Mouse (Mus musculus): ENCODE data around the gene Gm42674. TPM values are rescaled to one million over a fixed set of nuclear protein-coding genes. Genes with fewer than 3 reads are reported as not detected.

Gm42674 gene
- polyA plus RNA-seq, 1 experiment from 2014 or later = not detected

DNA sequence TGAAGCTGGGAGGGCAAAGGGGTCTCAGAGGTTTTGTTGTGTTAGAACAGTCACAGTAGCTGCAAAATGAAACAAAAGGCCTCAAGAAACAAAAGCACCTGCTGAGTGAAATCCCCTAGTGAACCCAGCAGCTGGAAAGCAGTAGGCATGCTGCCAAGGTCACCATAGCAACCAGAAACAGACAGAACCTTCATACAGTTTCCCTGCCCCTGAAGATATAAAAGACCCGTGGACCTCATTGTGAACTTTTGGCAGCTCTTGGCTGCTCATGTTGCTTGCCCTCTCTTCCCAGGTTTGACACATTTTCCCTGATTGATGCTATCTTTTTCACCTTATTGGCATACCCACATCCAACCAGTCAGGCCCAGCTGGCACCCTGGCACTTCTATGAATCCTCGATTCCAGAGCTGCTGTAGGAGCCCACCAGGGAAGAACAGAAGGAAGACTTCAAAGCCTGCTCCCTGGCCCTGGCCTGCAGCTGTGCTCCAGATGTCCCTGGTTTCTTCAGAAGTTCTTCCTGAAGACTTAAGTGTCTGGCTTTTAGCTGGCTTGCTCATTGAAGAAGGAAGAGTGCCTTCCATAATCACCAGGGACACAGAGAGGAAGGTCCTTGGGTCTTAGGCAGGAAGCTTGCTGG lies 21.8 kb downstream of the Gm42674 start:
- Histone ChIP-seq H3K27me3 (ENCODE audit: control insufficient read depth, insufficient read depth, low read length) (no peaks in the 10 kb centered on the region), H3K27ac (ENCODE audit: low read depth, low read length) (no peak overlapping the region), H3K9me3 (ENCODE audit: control insufficient read depth, low read length) (no peaks in the 10 kb centered on the region), H3K4me3 (ENCODE audit: low read depth, low read length) (no peak overlapping the region), H3K4me2 (ENCODE audit: low read depth, low read length) (no peak overlapping the region), H3K36me3 (ENCODE audit: control insufficient read depth, insufficient read depth, low read length) (no peaks in the 10 kb centered on the region), H3K9ac (replicated peaks; ENCODE audit: low read depth, low read length) (no peak overlapping the region), H3K4me1 (ENCODE audit: control insufficient read depth, insufficient read depth, low read length) (peaks cover 8% of the 10 kb centered on the region; the same call in 1 of the 2 replicates)
- 10% methylated on average over 2 of the region's 2 CpGs for WGBS
- ATAC-seq (ENCODE audit: low read depth) = peak; percentile 66

DNA sequence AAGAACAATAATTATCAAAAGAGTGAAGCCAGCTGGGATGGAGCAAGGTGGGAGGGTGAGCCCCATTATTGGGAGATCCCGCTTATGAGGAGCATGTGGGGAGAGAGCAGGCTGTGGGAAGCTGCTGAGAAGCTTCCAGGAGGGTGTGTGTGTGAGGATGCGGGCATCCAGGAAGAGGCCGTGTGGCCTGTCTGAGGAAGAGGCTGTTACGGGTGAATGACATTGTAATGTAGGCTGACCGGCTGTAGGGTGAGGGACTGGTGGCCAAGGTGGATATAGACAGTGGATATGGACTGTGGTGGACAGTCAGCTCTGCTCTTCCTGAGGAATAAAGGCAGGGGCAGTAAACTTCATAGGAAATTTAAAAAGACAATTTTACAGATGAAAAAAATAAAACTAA lies 23.8 kb downstream of the Gm42674 start:
- no peak for ATAC-seq (ENCODE audit: low read depth)
- no peaks in the 10 kb centered on the region for H3K9me3 ChIP-seq (ENCODE audit: control insufficient read depth, low read length)
- H3K4me2 ChIP-seq (ENCODE audit: low read depth, low read length) = no peak overlapping the region
- no peaks in the 10 kb centered on the region for H3K36me3 ChIP-seq (ENCODE audit: control insufficient read depth, insufficient read depth, low read length)
- H3K27ac ChIP-seq (ENCODE audit: low read depth, low read length) = no peak overlapping the region
- peaks cover 8% of the 10 kb centered on the region; the same call in 1 of the 2 replicates for H3K4me1 ChIP-seq (ENCODE audit: control insufficient read depth, insufficient read depth, low read length)
- H3K4me3 ChIP-seq (ENCODE audit: low read depth, low read length) = no peak overlapping the region
- H3K9ac ChIP-seq (replicated peaks; ENCODE audit: low read depth, low read length) = no peak overlapping the region
- WGBS = 77% methylated on average over 5 of the region's 5 CpGs
- no peaks in the 10 kb centered on the region for H3K27me3 ChIP-seq (ENCODE audit: control insufficient read depth, insufficient read depth, low read length)

GRCm38 (mm10) chr3:90626266-90627021 lies 24.7 kb downstream of the Gm42674 start:
- Histone ChIP-seq H3K27ac (ENCODE audit: low read depth, low read length) (no peak overlapping the region), H3K9me3 (ENCODE audit: control insufficient read depth, low read length) (no peaks in the 10 kb centered on the region), H3K4me2 (ENCODE audit: low read depth, low read length) (no peak overlapping the region), H3K9ac (replicated peaks; ENCODE audit: low read depth, low read length) (no peak overlapping the region), H3K27me3 (ENCODE audit: control insufficient read depth, insufficient read depth, low read length) (no peaks in the 10 kb centered on the region), H3K4me3 (ENCODE audit: low read depth, low read length) (no peak overlapping the region), H3K36me3 (ENCODE audit: control insufficient read depth, insufficient read depth, low read length) (no peaks in the 10 kb centered on the region), H3K4me1 (ENCODE audit: control insufficient read depth, insufficient read depth, low read length) (peaks cover 8% of the 10 kb centered on the region; the same call in 1 of the 2 replicates)
- ATAC-seq (ENCODE audit: low read depth) = no peak
- WGBS = 88% methylated on average over 9 of the region's 9 CpGs

DNA sequence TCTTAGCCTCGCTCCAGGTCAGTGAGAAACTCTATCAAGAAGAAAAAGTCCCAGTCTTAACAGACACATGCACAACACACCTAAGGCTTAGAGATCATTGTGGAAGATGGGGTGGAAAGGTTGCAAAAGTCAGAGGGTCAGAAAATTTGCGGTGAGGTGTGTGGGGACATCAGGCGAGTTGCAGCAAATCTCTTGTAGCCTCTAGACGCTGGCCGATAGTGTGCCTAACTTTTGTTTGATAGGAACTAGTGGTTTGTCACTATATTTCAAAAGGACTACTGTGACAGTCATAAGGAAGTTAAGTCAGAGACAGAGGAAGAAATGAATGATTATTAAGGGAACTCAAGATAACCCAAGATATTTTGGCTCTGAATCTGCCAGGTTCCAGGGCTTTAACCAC lies 25.7 kb downstream of the Gm42674 start:
- H3K4me3 ChIP-seq (ENCODE audit: low read depth, low read length) = no peak overlapping the region
- no peak for ATAC-seq (ENCODE audit: low read depth)
- peaks cover 8% of the 10 kb centered on the region; the same call in 1 of the 2 replicates for H3K4me1 ChIP-seq (ENCODE audit: control insufficient read depth, insufficient read depth, low read length)
- no peaks in the 10 kb centered on the region for H3K27me3 ChIP-seq (ENCODE audit: control insufficient read depth, insufficient read depth, low read length)
- 95% methylated on average over 5 of the region's 5 CpGs for WGBS
- H3K27ac ChIP-seq (ENCODE audit: low read depth, low read length) = no peak overlapping the region
- H3K9me3 ChIP-seq (ENCODE audit: control insufficient read depth, low read length) = no peaks in the 10 kb centered on the region
- H3K9ac ChIP-seq (replicated peaks; ENCODE audit: low read depth, low read length) = no peak overlapping the region
- H3K36me3 ChIP-seq (ENCODE audit: control insufficient read depth, insufficient read depth, low read length) = no peaks in the 10 kb centered on the region
- no peak overlapping the region for H3K4me2 ChIP-seq (ENCODE audit: low read depth, low read length)

GRCm38 (mm10) chr3:90627807-90628206 lies 26.1 kb downstream of the Gm42674 start:
- no peak for ATAC-seq (ENCODE audit: low read depth)
- Histone ChIP-seq H3K4me1 (ENCODE audit: control insufficient read depth, insufficient read depth, low read length) (peaks cover 8% of the 10 kb centered on the region; the same call in 1 of the 2 replicates), H3K36me3 (ENCODE audit: control insufficient read depth, insufficient read depth, low read length) (no peaks in the 10 kb centered on the region), H3K27ac (ENCODE audit: low read depth, low read length) (no peak overlapping the region), H3K27me3 (ENCODE audit: control insufficient read depth, insufficient read depth, low read length) (no peaks in the 10 kb centered on the region), H3K4me3 (ENCODE audit: low read depth, low read length) (no peak overlapping the region), H3K9me3 (ENCODE audit: control insufficient read depth, low read length) (no peaks in the 10 kb centered on the region), H3K9ac (replicated peaks; ENCODE audit: low read depth, low read length) (no peak overlapping the region), H3K4me2 (ENCODE audit: low read depth, low read length) (no peak overlapping the region)
- WGBS = 62% methylated on average over 4 of the region's 4 CpGs

- Histone ChIP-seq H3K4me1 (ENCODE audit: control insufficient read depth, insufficient read depth, low read length) (peaks cover under 1% of the 10 kb centered on the region; the same call in 1 of the 2 replicates), H3K9me3 (ENCODE audit: control insufficient read depth, low read length) (no peaks in the 10 kb centered on the region), H3K4me2 (ENCODE audit: low read depth, low read length) (no peak overlapping the region), H3K9ac (replicated peaks; ENCODE audit: low read depth, low read length) (no peak overlapping the region), H3K36me3 (ENCODE audit: control insufficient read depth, insufficient read depth, low read length) (no peaks in the 10 kb centered on the region), H3K27me3 (ENCODE audit: control insufficient read depth, insufficient read depth, low read length) (no peaks in the 10 kb centered on the region), H3K4me3 (ENCODE audit: low read depth, low read length) (no peak overlapping the region), H3K27ac (ENCODE audit: low read depth, low read length) (no peak overlapping the region)
- ATAC-seq (ENCODE audit: low read depth) = no peak
- 75% methylated on average over 2 of the region's 2 CpGs for WGBS
These were observed 27.6 kb downstream of the Gm42674 start for GRCm38 (mm10) chr3:90629298-90629697.

DNA sequence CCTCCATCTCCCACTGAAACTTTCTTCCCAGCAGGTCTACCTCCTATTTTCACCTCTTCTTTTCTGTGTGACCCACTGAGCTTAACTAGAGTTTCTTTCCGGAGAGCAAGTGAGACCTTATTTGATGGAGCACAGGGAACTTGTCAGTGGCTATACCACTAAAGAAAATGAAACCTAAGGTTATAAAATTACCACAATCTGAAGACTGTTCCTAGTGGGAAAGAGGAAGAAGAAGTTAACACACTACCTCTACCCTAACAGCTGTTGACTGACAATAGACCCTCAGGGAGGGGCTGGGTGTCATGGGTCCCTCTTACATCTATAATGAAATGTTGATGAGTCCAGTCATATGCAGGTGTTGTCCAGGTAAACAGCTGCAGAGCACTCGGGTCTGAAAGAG lies 30.3 kb downstream of the Gm42674 start:
- no peaks in the 10 kb centered on the region for H3K4me1 ChIP-seq (ENCODE audit: control insufficient read depth, insufficient read depth, low read length)
- H3K27ac ChIP-seq (ENCODE audit: low read depth, low read length) = no peak overlapping the region
- ATAC-seq (ENCODE audit: low read depth) = no peak
- no peak overlapping the region for H3K4me2 ChIP-seq (ENCODE audit: low read depth, low read length)
- H3K4me3 ChIP-seq (ENCODE audit: low read depth, low read length) = no peak overlapping the region
- WGBS = 90% methylated on average over 2 of the region's 2 CpGs
- no peaks in the 10 kb centered on the region for H3K27me3 ChIP-seq (ENCODE audit: control insufficient read depth, insufficient read depth, low read length)
- H3K9ac ChIP-seq (replicated peaks; ENCODE audit: low read depth, low read length) = no peak overlapping the region
- no peaks in the 10 kb centered on the region for H3K9me3 ChIP-seq (ENCODE audit: control insufficient read depth, low read length)
- H3K36me3 ChIP-seq (ENCODE audit: control insufficient read depth, insufficient read depth, low read length) = no peaks in the 10 kb centered on the region

GRCm38 (mm10) chr3:90638511-90639275 lies 37.0 kb downstream of the Gm42674 start:
- Histone ChIP-seq H3K27ac (ENCODE audit: low read depth, low read length) (no peak overlapping the region), H3K9ac (replicated peaks; ENCODE audit: low read depth, low read length) (no peak overlapping the region), H3K9me3 (ENCODE audit: control insufficient read depth, low read length) (no peaks in the 10 kb centered on the region), H3K4me1 (ENCODE audit: control insufficient read depth, insufficient read depth, low read length) (no peaks in the 10 kb centered on the region), H3K36me3 (ENCODE audit: control insufficient read depth, insufficient read depth, low read length) (no peaks in the 10 kb centered on the region), H3K27me3 (ENCODE audit: control insufficient read depth, insufficient read depth, low read length) (no peaks in the 10 kb centered on the region), H3K4me3 (ENCODE audit: low read depth, low read length) (no peak overlapping the region), H3K4me2 (ENCODE audit: low read depth, low read length) (no peak overlapping the region)
- ATAC-seq (ENCODE audit: low read depth) = no peak
- WGBS = 88% methylated on average over 1 of the region's 1 CpGs

Data from neural tube, embryonic 14.5 days (tissue).